Mouse (Mus musculus) liver, adult (tissue): Measurements from ENCODE around the gene Sptbn1.

ENCODE experiments used
- GATA4 ChIP-seq: IDR thresholded peaks from 2 replicates; pipeline ENCODE4 v1.6.1; 2014; ENCODE audit warnings: mild to moderate bottlenecking, low read length; ENCODE audit not compliant: insufficient replicate concordance

Gene Sptbn1

DNA sequence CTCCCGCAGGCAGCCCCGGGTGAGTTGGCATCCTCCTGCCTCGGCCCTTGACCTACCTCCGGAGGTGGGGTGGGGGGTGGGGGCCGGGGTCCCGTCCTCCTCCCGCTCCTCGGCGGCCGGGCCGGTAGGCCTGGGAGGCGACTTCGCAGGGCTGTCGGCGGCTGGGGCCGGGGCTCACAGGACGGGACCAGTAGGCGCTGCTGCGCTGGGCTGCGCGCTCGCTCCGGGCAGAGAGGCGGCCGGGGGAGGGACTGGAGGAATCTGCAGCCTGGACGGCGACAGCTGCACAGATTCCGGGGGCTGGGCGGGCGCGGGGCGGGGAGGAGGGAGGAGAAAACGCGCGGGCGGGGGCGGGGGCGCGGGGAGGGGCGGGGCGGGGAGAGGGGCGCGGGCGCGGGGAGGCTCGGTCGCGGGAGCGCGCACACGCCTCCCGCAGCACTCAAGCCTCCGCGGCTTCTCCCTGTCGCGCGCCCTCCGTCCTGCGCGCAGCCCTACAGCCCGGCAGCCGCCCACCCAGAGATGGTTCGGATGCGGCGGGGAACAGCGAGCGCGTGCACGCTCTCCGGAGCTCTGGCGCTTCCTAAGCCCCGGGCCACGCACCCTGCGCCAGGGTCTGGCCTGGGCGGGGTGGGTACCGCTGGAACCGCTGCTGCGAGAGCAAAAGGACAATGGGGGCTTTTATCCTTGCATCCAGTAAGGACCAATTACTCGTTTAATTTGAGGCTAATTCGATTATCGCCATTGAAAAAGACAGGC, at the start of gene Sptbn1:
Gene Sptbn1, minus strand, starts transcription at position 284 of the 756 bp plus-strand sequence.
- no peak for TF ChIP-seq GATA4

DNA sequence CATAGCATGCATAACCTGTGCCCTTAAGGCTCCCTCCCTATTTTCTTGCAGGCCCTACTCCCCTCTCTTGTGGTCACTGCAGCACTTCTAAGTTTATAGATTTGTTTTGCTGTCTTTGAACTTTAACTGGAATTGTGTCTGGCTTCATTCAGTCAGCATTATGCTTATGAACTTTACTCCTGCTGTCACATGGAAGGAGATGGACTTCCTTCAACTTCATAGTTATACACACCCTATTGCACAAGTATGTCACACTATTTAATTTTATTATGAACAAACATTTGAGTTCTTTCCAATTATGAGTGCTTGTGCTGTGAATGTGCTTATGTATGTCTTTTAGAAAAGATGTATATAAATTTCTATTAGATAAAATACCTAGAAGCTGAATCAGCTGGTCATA, 26.3 kb upstream of the Sptbn1 start:
- no peak for TF ChIP-seq GATA4

DNA sequence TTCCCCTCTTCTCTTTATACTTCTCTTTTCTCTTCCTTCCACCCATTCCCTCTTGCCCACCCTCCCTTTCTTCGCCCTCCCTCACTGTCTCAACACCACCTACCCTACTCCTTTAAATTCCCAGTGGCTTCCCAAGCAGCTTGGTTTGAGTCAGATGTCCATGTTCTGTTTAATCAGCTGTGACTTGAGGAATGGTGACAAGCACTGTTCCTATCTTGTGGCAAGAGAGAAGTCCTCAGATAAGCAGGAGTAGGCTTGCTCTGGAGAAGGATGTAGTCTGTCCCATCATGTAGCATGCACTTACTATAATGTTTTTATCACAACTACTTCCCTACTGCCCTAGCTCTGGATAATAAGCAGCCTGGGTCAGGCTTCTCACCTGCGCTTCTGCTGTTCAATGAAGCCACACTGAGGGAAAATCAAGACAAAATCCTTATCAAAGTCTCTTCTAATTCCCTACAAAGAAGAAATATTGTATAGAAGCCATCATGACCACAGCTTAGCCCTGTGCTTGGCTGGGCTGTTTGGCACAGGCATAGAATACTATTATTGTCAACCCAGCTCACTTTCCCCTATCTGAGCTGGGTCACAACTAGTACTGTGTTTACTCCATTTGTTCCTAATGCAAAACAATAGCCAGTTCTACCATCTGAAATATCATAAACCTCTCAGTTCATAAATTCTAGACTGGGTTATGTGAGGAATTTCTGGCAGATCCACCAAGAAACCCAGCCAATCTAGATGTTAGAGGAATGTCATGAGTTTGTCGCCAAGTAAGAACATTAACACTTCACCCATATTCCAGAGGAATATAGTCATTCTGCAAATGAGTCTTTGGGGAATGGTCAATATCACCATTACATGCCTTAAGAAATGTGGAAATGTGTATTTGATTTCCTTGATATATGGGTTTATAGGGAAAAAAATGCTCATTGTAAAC, 24.5 kb upstream of the Sptbn1 start:
- TF ChIP-seq GATA4: no peak

DNA sequence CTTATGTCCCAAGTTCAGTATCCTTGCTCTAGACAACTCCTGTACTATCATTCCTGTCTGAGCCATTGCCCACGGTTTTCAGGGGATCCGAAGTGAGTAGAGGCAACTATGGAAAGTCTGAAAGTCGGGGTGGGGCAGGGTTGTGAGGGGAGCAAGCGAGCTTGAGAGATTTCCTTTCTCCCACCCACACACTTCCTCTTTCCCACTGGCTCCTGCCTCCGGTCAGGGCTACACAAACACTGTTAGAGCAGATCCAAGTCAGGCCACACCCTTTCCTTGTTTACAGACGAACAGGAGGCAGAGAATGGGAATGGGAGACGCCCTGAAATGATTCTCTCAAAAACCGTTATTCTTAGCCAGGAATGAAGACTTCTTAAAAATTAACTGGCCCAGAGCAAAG, 23.2 kb upstream of the Sptbn1 start:
- peak; percentile 25; the same call in 1 of the 2 replicates for TF ChIP-seq GATA4

DNA sequence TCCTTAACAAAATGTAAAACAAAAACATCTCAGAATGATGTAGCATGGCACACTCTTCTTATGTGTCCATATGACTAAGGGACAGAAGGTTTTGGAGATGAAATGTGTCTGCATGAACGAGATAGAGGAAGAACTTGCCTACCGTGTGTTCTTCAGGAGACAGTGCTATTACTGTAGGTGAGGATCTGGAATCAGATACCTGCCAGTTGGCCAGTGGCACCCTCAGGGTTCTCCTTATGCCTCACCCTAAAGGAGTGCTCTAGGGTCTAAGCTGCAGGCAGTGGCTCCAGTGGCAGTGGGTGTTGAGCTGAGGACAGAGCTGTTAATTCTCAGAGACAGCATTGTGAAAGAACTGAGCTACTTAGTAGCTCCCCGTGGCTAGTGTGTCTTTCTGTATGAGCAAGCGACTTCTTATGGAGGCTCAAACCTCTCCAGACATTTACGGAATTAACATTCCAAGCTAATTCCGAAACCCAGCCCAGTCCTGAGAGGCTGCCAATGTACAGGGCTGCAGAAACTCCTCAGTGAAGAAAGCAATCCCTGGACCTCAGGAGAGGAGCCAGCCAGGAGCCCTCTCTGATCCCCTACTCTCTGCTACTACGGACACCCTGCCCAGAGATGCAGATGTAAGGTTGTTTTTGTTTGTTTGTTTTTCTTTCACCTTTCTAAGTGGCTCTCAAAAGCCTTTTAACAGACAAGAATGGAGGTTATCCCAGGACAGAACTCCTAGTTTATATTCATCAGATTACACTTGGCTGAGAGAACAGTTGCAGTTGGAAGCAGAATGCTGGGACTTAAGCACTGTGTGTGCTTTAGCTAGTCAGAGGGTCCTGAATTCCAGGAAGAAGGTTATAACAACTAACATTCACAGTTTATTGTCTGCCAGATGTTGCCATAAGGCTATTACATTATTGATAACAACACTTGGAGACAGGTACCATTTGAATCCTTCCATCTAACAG, 21.8 kb upstream of the Sptbn1 start:
- TF ChIP-seq GATA4: no peak

DNA sequence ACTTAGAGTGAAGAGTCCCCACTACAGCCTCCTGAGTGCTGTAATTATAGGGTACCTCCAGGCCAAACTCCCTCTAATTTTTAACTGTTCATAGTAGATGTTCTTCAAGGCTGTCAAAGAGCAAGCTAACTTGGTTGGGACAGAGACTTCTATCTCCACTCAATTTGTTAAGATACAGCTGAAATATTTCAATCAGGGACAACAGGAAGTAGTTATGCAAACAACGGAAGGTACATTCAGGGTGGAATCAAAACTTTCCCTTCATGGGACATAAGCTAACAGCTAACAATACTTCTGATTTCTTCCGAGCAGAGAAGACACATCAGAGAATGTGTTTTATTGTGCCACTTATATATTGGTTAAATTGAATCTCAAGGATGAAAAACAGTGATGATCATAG, 20.1 kb upstream of the Sptbn1 start:
- TF ChIP-seq GATA4: no peak

DNA sequence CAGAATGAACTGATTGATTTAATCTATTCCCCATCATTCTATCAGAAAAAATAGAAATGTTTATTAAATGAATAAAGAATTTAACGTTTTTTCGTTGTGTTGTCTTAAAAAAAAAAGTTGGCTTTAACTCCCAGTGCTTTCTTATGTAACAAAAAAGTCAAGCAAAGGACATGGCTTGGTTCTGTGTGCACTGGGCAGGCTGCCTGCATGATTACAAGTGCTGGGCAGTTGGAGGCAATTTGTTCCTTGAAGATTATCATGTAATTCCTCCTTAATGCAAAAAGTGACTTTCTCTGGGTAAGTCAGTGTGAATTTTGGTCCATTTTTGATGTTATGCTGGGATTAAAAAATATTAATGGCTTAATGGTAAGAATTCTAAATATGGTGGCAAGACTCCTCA, 15.7 kb upstream of the Sptbn1 start:
- no peak for TF ChIP-seq GATA4

DNA sequence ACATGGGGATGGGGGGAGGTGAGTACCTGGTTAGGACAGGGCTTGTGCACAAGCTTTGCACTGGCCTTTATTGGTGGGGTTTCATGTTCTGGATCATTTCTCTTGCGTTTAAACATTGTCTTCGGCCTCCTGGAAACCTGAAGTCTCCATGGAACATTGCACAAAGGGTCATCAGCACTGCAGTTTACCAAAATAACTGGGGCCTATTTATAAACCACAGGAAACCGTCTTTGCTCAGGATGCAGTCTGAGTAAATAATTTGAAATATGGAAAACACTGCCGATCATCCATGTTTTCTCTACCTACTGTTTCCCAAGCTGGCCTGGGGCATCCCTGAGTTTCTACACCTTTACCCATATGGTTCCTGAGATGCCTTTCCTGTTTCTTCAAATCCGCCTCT, 13.1 kb upstream of the Sptbn1 start:
- no peak for TF ChIP-seq GATA4

DNA sequence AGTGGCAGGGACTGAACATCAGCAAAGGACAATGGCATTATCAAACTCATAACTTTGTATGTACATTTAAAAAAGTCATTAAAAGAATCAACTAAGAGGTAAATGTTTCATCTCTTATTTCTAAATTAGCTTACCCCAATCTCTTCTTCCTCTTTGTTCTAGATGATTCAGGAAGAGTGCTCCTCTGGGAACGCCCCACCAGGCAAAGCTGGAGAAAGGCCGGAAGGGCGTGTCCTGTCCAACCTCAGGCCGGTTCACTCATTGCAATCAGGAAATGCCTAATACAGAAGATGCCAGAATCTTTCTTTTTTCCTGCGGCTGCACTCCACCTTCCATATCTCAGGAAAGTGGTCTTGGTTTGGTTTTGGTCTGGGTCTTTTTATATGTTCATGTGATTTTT, 11.3 kb upstream of the Sptbn1 start:
- TF ChIP-seq GATA4: no peak

DNA sequence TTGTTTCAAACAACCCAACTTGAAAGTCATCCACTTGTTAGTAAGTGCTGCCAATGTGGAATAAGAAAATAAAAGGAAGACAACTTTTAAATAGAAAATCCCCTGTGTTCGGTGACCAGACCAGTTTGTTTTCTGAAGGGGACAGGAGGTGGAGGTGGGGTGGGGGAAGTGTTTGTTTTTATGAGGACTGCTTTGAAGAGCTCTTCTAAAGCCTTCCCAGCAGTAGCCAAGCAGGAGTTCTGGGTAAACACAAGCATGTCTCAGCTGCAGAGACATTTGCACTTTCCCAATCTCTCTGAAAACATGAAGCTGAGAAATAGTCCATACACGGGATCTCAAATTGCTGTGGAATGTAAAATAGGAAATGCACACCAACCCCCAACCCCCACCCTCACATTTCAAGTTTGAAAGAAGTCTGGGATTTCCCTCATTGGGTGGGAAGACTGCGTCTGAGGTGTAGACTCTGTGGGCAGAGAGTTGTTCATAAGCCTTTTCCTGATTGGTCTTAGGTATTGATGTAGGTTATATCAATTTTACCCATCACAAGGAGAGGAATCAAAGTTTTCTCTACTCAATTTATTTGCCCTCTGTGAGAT, 7.6 kb upstream of the Sptbn1 start:
- TF ChIP-seq GATA4: no peak

DNA sequence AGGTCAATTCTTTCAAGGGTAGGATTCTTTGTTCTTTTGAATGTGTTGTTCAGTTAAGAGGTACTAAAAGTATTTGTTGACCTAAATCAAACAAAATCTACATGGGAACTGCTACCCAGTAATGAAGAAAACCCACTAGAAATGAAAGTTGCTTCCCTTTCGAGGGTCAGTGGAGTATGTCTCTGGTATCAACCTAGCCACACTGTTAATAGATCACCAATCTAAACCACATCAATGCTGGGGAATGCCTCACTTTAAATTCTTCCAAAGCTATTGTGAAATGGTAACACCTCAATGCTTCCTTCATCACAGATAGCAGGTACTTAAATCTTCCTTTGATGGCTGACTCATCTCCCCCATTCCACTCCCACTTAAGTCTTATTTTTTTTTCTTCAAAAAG, 1.5 kb upstream of the Sptbn1 start:
- no peak for TF ChIP-seq GATA4

DNA sequence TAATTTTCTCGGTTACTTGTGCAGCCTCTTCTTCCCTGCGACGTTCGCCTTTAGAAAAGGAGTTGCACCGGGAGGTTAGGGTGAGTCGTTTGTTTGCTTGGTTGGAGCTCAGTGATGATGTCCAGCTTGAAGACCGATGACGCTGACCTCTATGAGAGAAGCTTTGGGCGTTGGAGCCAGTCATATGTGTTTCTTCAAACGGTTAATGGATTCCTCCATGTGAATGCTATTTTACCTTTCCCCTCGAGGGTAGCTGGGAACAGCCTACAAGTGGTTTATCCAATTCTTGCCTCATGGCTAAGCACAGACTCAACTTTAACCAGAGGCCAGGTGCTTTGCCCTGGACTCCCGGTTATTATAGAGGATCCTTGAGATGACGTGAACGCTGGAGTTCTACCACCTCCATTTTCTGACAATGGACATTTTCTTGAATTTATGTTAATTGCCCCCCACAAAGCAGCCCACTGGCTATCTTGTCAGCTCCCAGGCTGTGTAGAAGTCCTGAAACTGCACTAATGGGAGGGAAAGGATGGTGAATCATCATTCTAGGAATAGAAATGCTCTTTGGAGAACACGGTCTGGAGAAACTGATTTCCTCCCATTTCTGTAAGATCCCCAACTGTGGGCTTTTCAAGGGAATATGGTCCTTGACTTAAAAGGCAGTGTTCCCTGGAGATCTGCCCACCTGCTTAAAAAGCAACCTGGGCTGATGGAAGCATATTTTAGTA, 837 bp upstream of the Sptbn1 start:
- no peak for TF ChIP-seq GATA4

DNA sequence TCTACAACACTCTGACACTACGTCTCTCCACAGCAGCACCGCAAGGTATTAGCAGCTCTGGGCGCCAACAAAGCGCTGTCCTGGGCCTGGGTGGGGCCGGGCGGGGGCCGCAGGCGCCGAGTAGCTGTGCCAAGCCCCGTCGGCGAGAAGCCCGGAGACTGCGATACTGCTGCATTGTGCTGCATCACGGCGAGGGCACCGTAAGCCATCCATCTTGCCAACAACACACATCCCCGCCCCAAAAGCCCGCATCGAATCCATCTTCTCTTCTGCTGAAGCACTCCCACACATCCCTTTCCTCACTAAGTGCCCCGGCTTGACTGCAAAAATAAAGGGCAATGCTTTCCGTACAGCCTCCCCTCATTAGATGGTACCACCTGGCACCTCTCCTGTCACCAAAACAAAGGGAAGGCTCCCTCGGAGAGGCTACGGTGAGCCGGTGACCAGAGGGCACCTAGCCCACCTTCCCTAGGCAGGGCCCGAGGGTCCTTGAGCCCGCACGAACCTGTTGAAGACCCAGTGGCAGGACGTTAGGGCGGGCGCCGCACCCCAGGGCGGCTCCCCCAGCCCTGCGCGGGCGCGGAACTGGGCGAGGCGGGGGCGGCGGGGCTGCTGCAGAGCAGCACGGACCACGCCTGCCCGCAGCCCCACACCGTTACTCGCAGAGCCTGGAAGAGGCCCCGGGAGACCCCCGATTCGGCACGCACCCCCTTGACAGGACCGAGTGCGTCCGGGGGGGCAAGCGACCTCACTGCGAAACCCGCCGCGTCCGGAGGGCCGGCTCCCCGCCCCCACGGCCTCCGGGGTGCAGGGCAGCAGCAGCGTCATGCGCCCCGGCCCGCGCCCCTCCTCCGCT, 711 bp downstream of the Sptbn1 start:
- TF ChIP-seq GATA4: no peak
